Mouse (Mus musculus) limb, embryonic 14.5 days (tissue): ENCODE data around the gene Kras. TPM values are rescaled to one million over a fixed set of nuclear protein-coding genes. Genes with fewer than 3 reads are reported as not detected.

ENCODE experiments used
- ATAC-seq: fragments of 200-750 bp; cut with Nextera tagmentation; 2 replicates; pipeline ENCODE4 v1.8.0; 2017; ENCODE audit warnings: low read depth, moderate number of reproducible peaks, moderate TSS enrichment; ENCODE audit not compliant: low FRiP score
- DNase-seq: peaks from one replicate; pipeline ENCODE4 v3.0.0-alpha.2; 2015; ENCODE audit warnings: low spot score
- H3K27ac ChIP-seq: fragments of 300-500 bp; sonication (generic); replicated peaks from 2 replicates; pipeline ENCODE4 v1.5.1; 2014; ENCODE audit warnings: low read depth, mild to moderate bottlenecking, low read length, moderate library complexity, mixed read lengths
- H3K27me3 ChIP-seq: fragments of 300-500 bp; sonication (generic); 2 replicates; pipeline ENCODE4 v1.6.1; 2014; ENCODE audit warnings: low read length, mixed read lengths; ENCODE audit not compliant: control insufficient read depth, insufficient read depth
- H3K36me3 ChIP-seq: fragments of 300-500 bp; sonication (generic); 2 replicates; pipeline ENCODE4 v1.6.1; 2014; ENCODE audit warnings: mild to moderate bottlenecking, low read length, moderate library complexity, mixed read lengths; ENCODE audit not compliant: control insufficient read depth, insufficient read depth
- H3K4me1 ChIP-seq: fragments of 300-500 bp; sonication (generic); 2 replicates; pipeline ENCODE4 v1.6.1; 2014; ENCODE audit warnings: antibody characterized with exemption, low read length, mixed read lengths; ENCODE audit not compliant: control insufficient read depth, insufficient read depth
- H3K4me2 ChIP-seq: fragments of 300-500 bp; sonication (generic); replicated peaks from 2 replicates; pipeline ENCODE4 v1.6.1; 2014; ENCODE audit warnings: low read depth, mild to moderate bottlenecking, low read length, moderate library complexity; ENCODE audit not compliant: severe bottlenecking
- H3K4me3 ChIP-seq: fragments of 300-500 bp; sonication (generic); replicated peaks from 2 replicates; pipeline ENCODE4 v1.5.1; 2014; ENCODE audit warnings: low read length
- H3K9ac ChIP-seq: fragments of 300-500 bp; sonication (generic); 2 replicates; pipeline ENCODE4 v1.6.1; 2014; ENCODE audit warnings: mild to moderate bottlenecking, low read depth, low read length, moderate library complexity; ENCODE audit not compliant: severe bottlenecking
- H3K9me3 ChIP-seq: fragments of 300-500 bp; sonication (generic); 2 replicates; pipeline ENCODE4 v1.6.1; 2016; ENCODE audit warnings: low read length; ENCODE audit not compliant: control insufficient read depth
- POLR2A ChIP-seq: fragments of 200-500 bp; IDR thresholded peaks from 2 replicates; pipeline ENCODE4 v1.8.0; 2012; ENCODE audit warnings: inconsistent platforms, mild to moderate bottlenecking, moderate library complexity, borderline replicate concordance; ENCODE audit not compliant: insufficient read depth, insufficient read length; ENCODE audit errors: extremely low read depth
- WGBS: fragments of 180-500 bp; shearing (Covaris S2); extraction: QIAGEN DNeasy Blood & Tissue Kit; methylation state at CpG from one replicate; pipeline ENCODE4 v1.1.7; 2014; 5-methylcytosine and 5-hydroxymethylcytosine counted together
- polyA plus RNA-seq, 2 experiments: library from polyadenylated mRNA; depleted of rRNA in 1 of 2; stranded (reverse) in 1 of 2; unstranded in 1 of 2; fragments of >200 nt; fragmentation: Nextera tagmentation in 1 of 2; extraction: Ambion mirVana in 1 of 2; gene quantifications; 2 replicates each; pipeline versions ENCODE4 v1.2.1 to v1.2.3; 2012 to 2014

Kras gene
- polyA plus RNA-seq (2012; rRNA removed) (33.3 and 35.1 TPM in 2 replicates), polyA plus RNA-seq (2014; fragmentation: Nextera tagmentation; extraction: Ambion mirVana) (67.8 and 74.1 TPM in 2 replicates)

DNA sequence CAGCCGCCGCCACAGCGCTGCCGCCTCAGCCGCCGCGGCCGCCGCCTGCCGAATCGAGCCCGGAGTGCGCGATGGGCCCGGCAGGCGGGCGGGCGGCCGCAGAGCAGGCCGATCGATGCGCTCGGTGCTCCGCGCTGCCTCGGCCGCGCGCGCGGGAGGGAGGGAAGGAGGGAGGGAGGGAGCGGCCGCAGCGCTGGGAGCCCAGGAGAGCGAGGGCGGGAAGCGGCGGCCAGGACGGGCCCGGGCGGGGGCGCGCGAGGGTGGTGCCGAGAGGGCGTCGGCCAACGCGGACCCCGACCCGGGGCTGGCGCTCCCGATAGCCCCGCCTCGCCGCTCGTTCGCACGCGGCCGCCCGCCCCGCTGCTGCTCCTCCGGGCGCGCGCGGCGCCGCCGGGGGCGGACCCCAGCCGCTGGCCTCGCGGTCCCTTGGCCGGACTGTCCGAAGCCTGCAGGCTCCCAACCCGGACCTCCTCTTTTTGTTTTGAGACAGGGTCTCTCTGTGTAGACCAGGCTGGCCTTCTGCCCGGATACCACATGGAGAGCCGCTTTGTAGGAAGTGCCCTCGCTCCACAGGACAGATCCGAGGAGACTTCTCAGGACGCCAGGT is at the start of gene Kras:
Kras (minus strand) TSS at position 55 of the 607 bp plus-strand sequence.
- peak; percentile 92 for DNase-seq
- Histone ChIP-seq H3K4me2 (peak within 1 kb of the TSS; percentile 77), H3K9ac (peak within 1 kb of the TSS; percentile 92), H3K27me3 (no peaks in the 10 kb centered on the region), H3K27ac (peak within 1 kb of the TSS; percentile 88), H3K4me3 (peak within 1 kb of the TSS; percentile 95), H3K4me1 (peaks cover 17% of the 10 kb centered on the region), H3K36me3 (peaks cover 5% of the 10 kb centered on the region; the same call in 1 of the 2 replicates), H3K9me3 (no peaks in the 10 kb centered on the region)
- TF ChIP-seq POLR2A, result peak; percentile 47; the same call in 1 of the 2 replicates
- ATAC-seq, result peak; percentile 92
- WGBS, result under 1% methylated on average over 29 of the region's 83 CpGs

DNA sequence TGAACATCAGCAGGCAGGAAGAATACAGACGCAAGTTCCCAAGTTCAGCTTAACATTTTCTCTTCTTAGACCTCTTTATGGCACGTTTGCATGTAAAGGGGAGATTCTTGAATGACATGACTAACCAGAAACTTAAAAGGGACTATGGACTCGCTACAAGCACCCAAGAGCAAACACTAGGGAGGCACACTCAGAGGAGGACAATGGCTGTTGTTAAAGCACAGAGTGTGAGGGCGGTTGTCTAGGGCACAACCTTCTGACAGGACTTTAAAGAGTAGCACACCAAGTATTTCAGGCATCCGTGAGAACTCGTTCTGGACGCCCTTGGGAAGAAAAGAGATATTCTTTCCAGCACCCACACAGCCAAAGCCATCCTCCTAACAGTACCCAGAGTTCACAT is 47.6 kb upstream of the Kras start:
- DNase-seq (no peak), ATAC-seq (no peak)
- Histone ChIP-seq H3K27ac (no peak overlapping the region; the same call in 1 of the 2 replicates), H3K9me3 (no peaks in the 10 kb centered on the region), H3K4me2 (no peak overlapping the region), H3K4me1 (peaks cover 9% of the 10 kb centered on the region; the same call in 1 of the 2 replicates), H3K27me3 (no peaks in the 10 kb centered on the region), H3K9ac (no peak overlapping the region), H3K36me3 (no peaks in the 10 kb centered on the region), H3K4me3 (no peak overlapping the region)
- WGBS, result 67% methylated on average over 7 of the region's 7 CpGs
- no peak for TF ChIP-seq POLR2A

DNA sequence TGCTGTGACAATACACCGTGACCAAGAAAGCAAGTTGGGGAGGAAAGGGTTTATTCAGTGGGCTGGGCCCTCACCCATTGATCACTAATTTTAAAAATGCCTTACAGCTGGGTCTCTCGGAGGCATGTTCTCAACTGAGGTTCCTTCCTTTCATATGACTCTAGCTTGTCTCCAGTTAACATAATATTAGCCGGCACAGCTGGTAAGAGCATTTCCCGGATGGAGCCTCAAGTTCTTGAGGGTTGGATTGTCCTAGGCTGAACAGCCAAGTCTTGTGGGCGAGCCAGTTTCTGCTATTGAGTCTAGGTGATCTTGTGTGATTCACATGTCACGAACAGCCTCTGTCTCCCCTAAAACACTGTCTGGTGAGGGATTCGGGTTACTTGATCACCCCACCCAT is 46.9 kb upstream of the Kras start:
- Histone ChIP-seq H3K4me3 (no peak overlapping the region), H3K36me3 (no peaks in the 10 kb centered on the region), H3K4me2 (no peak overlapping the region), H3K9ac (no peak overlapping the region), H3K4me1 (peaks cover 10% of the 10 kb centered on the region), H3K9me3 (no peaks in the 10 kb centered on the region), H3K27ac (no peak overlapping the region), H3K27me3 (no peaks in the 10 kb centered on the region)
- WGBS, result 69% methylated on average over 7 of the region's 7 CpGs
- TF ChIP-seq POLR2A, result no peak
- DNase-seq (no peak), ATAC-seq (no peak)

DNA sequence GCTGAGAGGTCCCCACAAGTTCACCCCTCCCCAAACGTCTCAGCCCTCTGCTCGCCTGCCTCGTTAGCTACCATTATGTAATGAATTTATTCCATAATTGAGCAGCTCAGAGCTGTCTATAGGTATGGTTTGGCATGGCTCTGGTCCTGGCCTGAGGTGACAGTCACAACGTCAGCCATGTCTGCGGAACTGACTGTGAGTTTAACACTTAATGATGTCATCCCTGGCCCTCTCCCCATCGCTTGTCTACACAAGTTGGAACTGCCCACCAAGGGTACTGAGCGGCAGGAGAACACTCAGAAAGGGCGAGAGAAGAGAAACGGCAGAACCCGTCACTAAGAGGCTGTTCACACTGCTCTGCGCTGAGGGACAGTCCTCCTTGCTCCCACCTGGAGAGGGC is 45.1 kb upstream of the Kras start:
- DNase-seq (no peak), ATAC-seq (no peak)
- Histone ChIP-seq H3K4me2 (no peak overlapping the region), H3K27ac (no peak overlapping the region), H3K27me3 (no peaks in the 10 kb centered on the region), H3K4me1 (peaks cover 21% of the 10 kb centered on the region), H3K4me3 (no peak overlapping the region), H3K9ac (no peak overlapping the region), H3K36me3 (no peaks in the 10 kb centered on the region), H3K9me3 (no peaks in the 10 kb centered on the region)
- 70% methylated on average over 11 of the region's 11 CpGs for WGBS
- no peak for TF ChIP-seq POLR2A

DNA sequence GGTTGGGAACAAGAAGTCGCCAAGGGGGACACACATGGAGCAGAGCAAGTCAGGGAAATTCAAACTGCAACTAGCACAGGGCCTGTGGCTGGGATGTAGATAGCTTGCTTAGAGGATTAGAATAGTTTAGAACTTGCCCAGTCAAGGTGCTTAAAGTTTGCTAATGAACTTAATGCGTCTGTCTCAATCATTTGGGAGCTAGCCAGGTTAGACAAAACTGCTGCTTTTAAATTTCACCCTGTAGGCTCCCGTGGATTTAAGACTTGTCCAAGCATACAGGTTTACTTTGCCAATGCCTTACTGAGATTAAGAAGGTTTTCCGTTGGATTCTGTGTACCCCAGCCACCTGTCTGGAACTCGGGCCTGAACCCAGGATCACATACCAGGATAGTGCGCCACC is 43.1 kb upstream of the Kras start:
- H3K9me3 ChIP-seq, result no peaks in the 10 kb centered on the region
- no peak for DNase-seq
- H3K36me3 ChIP-seq, result no peaks in the 10 kb centered on the region
- no peak overlapping the region for H3K4me3 ChIP-seq
- no peak overlapping the region for H3K27ac ChIP-seq
- WGBS, result 75% methylated on average over 6 of the region's 6 CpGs
- no peaks in the 10 kb centered on the region for H3K27me3 ChIP-seq
- peaks cover 29% of the 10 kb centered on the region for H3K4me1 ChIP-seq
- no peak for ATAC-seq
- H3K4me2 ChIP-seq, result no peak overlapping the region
- H3K9ac ChIP-seq, result no peak overlapping the region
- TF ChIP-seq POLR2A, result no peak
